Mouse (Mus musculus): ENCODE results near the gene Auts2. TPM values are rescaled to one million over a fixed set of nuclear protein-coding genes. Genes with fewer than 3 reads are reported as not detected.

The Auts2 gene
- polyA plus RNA-seq, 1 experiment, result 10.4 TPM

DNA sequence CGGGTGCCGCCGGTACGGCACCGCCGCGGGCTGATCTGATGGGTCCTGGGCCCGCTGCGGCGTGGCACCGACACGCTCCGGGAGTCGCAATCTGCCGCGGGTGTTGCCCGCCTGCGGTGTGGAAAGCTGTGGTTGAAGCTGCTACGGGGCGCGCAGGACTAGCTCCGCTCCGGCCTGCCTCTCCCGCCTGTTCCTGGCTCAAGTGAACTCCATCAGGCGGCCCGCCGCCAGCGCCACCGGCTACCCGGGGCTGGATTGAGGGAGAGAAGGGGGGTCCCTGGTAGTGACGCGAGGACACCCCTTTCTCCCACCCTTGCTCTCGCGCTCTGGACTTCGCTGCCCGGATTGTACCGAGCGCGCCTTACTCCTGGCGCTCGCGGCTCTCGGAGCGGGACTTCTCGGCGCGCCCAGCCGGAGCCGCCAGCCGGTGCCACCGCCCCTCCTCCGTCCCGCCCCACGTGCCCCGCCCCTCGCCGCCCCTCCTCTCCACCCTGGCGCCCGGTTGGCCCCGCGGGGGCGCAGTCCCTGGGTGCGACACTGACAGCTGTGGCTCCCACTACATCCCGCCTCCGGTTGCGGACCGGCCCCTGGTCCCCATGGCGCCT, 1004.7 kb downstream of the Auts2 start:
- no peaks in the 10 kb centered on the region for H3K36me3 ChIP-seq (ENCODE audit: control insufficient read depth, insufficient read depth, low read length)
- H3K4me3 ChIP-seq (ENCODE audit: low read depth, low read length), result peak overlapping the region; percentile 81
- H3K27ac ChIP-seq (ENCODE audit: insufficient read depth, low read depth, low read length), result peak overlapping the region; percentile 55
- no peak for TF ChIP-seq CTCF (IDR thresholded peaks at IDR 0.05; ENCODE audit: extremely low read depth, insufficient read length, insufficient replicate concordance, low read depth, low read length)
- TF ChIP-seq POLR2A (IDR thresholded peaks at IDR 0.05; ENCODE audit: low read depth, low read length), result peak; percentile 45
- H3K27me3 ChIP-seq (ENCODE audit: control insufficient read depth, insufficient read depth, low read length), result no peaks in the 10 kb centered on the region
- H3K4me1 ChIP-seq (ENCODE audit: control insufficient read depth, insufficient read depth, insufficient read length, low read length), result no peaks in the 10 kb centered on the region; the same call in 1 of the 2 replicates
- 2% methylated on average over 53 of the region's 68 CpGs for WGBS

DNA sequence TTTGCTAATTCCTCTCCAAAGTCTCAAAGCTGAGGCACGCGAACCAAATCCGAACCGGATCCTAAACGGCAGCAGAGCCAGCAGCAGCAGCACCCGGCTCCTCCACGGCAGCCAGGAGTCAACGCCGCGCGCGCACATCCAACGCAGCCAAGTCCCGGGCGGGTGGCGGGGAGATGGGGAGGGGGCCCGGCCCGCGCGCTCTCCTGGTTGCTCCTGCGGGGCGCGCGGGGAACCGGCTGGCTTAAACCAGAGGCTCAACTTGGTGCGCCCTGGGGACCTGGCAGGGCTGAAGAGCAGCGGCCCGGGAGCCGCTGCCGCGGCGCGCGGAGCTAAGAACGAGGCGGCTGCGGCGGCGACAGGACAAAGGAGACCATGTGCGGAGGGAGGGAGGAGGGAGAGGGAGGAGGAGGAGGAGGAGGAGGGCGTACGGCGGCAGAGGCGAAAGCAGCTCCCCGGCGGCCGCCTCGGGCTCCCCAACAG, 1005.3 kb downstream of the Auts2 start:
- WGBS, result 1% methylated on average over 47 of the region's 48 CpGs
- Histone ChIP-seq H3K27ac (ENCODE audit: insufficient read depth, low read depth, low read length) (peak overlapping the region; percentile 55), H3K36me3 (ENCODE audit: control insufficient read depth, insufficient read depth, low read length) (no peaks in the 10 kb centered on the region), H3K4me3 (ENCODE audit: low read depth, low read length) (peak overlapping the region; percentile 81), H3K27me3 (ENCODE audit: control insufficient read depth, insufficient read depth, low read length) (no peaks in the 10 kb centered on the region), H3K4me1 (ENCODE audit: control insufficient read depth, insufficient read depth, insufficient read length, low read length) (no peaks in the 10 kb centered on the region; the same call in none of the 2 replicates)
- TF ChIP-seq CTCF (IDR thresholded peaks at IDR 0.05; ENCODE audit: extremely low read depth, insufficient read length, insufficient replicate concordance, low read depth, low read length) (no peak), POLR2A (IDR thresholded peaks at IDR 0.05; ENCODE audit: low read depth, low read length) (no peak)

DNA sequence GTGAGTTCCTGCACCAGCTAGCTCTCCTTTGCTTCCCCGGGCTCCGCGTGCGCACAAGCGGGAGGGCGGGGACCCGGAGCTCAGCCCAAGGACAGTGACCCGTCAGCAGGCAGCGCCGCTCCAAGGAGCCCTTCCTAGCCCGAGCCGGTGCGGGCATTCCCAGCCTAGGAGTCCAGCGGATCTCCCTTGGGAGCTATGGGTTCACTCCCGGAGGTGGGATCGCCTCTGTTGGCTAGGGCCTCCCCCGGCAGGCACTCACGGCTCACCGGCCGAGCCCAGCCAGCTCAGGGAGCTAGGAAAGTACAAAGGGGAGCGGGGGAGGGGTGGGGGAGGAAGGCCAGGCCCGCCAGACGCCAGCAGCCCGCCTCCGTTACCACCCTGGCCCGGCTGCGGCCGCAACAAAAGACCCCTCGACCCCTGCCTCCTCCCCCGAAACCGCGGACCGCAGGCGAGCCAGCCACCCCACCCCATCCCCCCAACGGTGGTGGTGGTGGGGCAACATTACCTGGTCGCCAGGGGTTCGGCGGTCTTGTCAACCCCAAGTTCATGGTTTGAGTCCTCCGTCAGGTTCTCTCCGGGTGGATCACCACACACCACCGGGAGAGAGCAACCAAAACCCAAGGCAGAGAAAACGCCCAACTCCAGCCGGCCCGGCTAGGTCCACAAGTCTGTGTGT, 1005.9 kb downstream of the Auts2 start:
- Histone ChIP-seq H3K36me3 (ENCODE audit: control insufficient read depth, insufficient read depth, low read length) (no peaks in the 10 kb centered on the region), H3K4me3 (ENCODE audit: low read depth, low read length) (peak overlapping the region; percentile 81), H3K27me3 (ENCODE audit: control insufficient read depth, insufficient read depth, low read length) (no peaks in the 10 kb centered on the region), H3K27ac (ENCODE audit: insufficient read depth, low read depth, low read length) (peak overlapping the region; percentile 55), H3K4me1 (ENCODE audit: control insufficient read depth, insufficient read depth, insufficient read length, low read length) (no peaks in the 10 kb centered on the region; the same call in none of the 2 replicates)
- 2% methylated on average over 43 of the region's 44 CpGs for WGBS
- no peak for TF ChIP-seq CTCF (IDR thresholded peaks at IDR 0.05; ENCODE audit: extremely low read depth, insufficient read length, insufficient replicate concordance, low read depth, low read length)
- TF ChIP-seq POLR2A (IDR thresholded peaks at IDR 0.05; ENCODE audit: low read depth, low read length), result 0 out of 2 replicates have a peak, but pooled peaks have one; percentile 30

DNA sequence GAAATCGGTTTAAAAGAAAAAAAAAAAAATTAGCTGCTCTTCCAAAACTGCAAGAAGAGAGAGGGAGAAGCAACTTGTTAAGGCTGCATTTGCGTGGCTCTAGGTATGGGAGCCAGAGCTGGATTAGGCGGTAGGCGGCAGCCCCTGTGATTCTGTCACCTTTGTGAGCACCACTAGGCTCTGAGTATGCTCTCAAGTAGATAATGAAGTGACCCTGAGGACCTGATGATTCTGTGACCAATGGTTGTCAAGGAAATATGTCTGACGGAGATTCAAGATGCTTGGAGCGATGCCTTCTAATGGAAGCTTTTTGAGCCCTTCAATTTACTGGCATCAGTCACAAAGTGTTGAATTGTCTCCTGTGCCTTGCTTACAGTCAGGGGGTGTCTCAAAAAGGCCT, 1007.4 kb downstream of the Auts2 start:
- peak overlapping the region; percentile 25; the same call in 1 of the 2 replicates for H3K4me3 ChIP-seq (ENCODE audit: low read depth, low read length)
- peaks cover 3% of the 10 kb centered on the region for H3K4me1 ChIP-seq (ENCODE audit: control insufficient read depth, insufficient read depth, insufficient read length, low read length)
- no peak overlapping the region for H3K27ac ChIP-seq (ENCODE audit: insufficient read depth, low read depth, low read length)
- WGBS, result 37% methylated on average over 6 of the region's 6 CpGs
- TF ChIP-seq CTCF (IDR thresholded peaks at IDR 0.05; ENCODE audit: extremely low read depth, insufficient read length, insufficient replicate concordance, low read depth, low read length) (no peak), POLR2A (IDR thresholded peaks at IDR 0.05; ENCODE audit: low read depth, low read length) (no peak)
- H3K36me3 ChIP-seq (ENCODE audit: control insufficient read depth, insufficient read depth, low read length), result no peaks in the 10 kb centered on the region
- H3K27me3 ChIP-seq (ENCODE audit: control insufficient read depth, insufficient read depth, low read length), result no peaks in the 10 kb centered on the region

DNA sequence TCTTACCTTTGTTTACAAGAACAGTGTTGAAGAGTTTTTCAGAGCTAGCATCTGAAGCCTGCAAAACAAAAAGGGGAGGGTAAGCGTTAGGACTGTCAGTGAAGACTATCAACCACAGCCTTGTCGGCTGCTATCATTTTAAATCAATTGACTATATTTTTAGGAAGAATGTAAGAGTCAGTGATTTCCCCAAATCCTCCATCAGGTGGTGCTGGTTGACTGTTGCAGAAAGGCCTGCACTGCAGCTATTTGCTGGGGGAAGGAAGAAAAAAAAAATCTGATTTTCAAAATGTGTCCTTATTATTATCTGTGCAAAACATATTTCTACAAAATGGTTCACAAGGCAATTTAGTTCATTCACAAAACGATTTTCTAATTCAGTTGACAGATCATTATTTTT, 1009.3 kb downstream of the Auts2 start:
- no peak overlapping the region for H3K4me3 ChIP-seq (ENCODE audit: low read depth, low read length)
- no peaks in the 10 kb centered on the region for H3K36me3 ChIP-seq (ENCODE audit: control insufficient read depth, insufficient read depth, low read length)
- H3K27ac ChIP-seq (ENCODE audit: insufficient read depth, low read depth, low read length), result no peak overlapping the region
- peaks cover 9% of the 10 kb centered on the region for H3K4me1 ChIP-seq (ENCODE audit: control insufficient read depth, insufficient read depth, insufficient read length, low read length)
- H3K27me3 ChIP-seq (ENCODE audit: control insufficient read depth, insufficient read depth, low read length), result no peaks in the 10 kb centered on the region
- 20% methylated on average over 3 of the region's 3 CpGs for WGBS
- TF ChIP-seq CTCF (IDR thresholded peaks at IDR 0.05; ENCODE audit: extremely low read depth, insufficient read length, insufficient replicate concordance, low read depth, low read length), result no peak
- no peak for TF ChIP-seq POLR2A (IDR thresholded peaks at IDR 0.05; ENCODE audit: low read depth, low read length)

DNA sequence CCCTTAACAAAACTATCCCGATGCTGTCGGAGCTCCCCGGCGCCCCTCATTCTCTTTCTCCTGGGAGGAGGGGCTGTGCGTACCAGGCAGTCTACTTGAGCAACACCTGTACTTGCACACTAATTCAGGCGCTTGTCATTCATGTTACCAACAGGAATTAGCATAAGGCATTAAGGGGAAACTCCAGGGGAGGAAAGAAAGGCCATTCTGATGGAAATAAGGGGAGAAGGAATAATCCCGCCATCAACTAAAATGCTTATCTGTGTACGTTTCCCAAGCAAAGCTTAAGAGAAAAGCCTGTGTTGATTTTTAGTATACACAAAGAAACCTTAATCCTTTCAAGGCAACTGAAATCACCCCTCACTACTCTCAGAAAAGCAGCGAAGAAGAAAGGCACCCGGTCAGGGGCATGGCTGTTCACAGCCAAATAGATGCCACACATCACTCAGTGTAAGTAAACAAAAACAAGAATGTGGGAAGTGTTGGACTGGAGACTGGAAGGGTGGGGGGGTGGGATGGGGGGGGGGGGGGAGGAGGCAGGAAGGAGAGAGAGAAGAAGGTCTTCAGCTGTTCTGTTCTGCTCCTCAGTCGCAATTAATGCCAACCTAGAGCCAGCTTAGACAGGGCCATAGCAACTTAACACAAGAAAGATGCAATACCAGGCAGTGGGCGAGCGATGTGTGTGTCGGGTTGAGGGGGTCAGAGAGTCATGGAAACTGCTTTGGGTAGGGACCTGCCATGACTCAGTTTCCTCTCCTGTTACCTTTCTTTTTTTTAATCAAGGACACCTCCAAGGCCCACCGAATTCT, 1011.2 kb downstream of the Auts2 start:
- no peaks in the 10 kb centered on the region for H3K36me3 ChIP-seq (ENCODE audit: control insufficient read depth, insufficient read depth, low read length)
- H3K27ac ChIP-seq (ENCODE audit: insufficient read depth, low read depth, low read length), result no peak overlapping the region
- 86% methylated on average over 15 of the region's 15 CpGs for WGBS
- no peaks in the 10 kb centered on the region for H3K27me3 ChIP-seq (ENCODE audit: control insufficient read depth, insufficient read depth, low read length)
- no peak for TF ChIP-seq POLR2A (IDR thresholded peaks at IDR 0.05; ENCODE audit: low read depth, low read length)
- TF ChIP-seq CTCF (IDR thresholded peaks at IDR 0.05; ENCODE audit: extremely low read depth, insufficient read length, insufficient replicate concordance, low read depth, low read length), result no peak
- H3K4me1 ChIP-seq (ENCODE audit: control insufficient read depth, insufficient read depth, insufficient read length, low read length), result peaks cover 11% of the 10 kb centered on the region
- H3K4me3 ChIP-seq (ENCODE audit: low read depth, low read length), result no peak overlapping the region

Measured in small intestine, adult 2 months (tissue).